Mouse (Mus musculus): ENCODE results near the gene Pcbd2. TPM values are rescaled to one million over a fixed set of nuclear protein-coding genes. Genes with fewer than 3 reads are reported as not detected.
A peak's percentile ranks its signal among the peaks of the same experiment; 100 is the strongest.
"Not testable (repeated sequence)": the region's sequence is repeated elsewhere in the genome, so short reads cannot be mapped to it uniquely, and the experiment has no call there.

Gene Pcbd2
- total RNA-seq (2021): 10 to 100 TPM; 42.2 to 45.7 TPM

DNA sequence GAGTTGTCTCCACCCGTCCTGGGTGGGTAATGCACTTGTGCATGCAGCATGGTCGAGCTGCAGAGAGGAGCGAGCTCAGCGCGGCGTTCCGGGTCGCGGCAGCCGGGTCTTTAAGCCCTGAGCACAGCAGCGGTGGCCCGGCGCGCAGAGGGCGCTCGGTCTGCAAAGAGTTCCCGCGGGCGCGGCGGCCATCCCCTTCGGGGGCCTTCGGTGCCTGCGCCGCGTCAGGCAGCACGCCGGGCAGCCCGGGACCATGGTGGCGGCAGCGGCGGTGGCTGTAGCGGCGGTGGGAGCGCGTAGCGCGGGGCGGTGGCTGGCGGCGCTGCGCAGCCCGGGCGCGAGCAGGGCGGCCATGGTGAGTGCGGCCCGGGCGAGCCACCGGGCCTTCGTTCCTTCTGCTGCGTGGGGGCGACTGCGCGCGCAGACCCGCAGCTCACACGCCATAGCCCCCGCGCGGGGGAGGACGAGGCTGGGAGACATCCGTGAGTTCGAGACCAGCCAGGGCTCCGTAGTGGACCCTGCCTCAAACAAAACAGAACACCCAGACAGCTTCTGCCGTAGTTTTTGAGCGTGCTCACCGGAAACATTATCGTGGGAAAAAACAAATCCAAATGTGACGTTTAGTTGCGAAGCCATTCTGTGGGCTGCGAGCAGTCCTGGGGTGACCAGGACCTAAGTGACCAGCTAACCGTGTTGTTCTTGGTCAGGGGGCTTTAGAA lies at the start of gene Pcbd2:
Pcbd2 (plus strand) TSS at position 249 of the 719 bp plus-strand sequence.
- DNase-seq: peak; percentile 89

DNA sequence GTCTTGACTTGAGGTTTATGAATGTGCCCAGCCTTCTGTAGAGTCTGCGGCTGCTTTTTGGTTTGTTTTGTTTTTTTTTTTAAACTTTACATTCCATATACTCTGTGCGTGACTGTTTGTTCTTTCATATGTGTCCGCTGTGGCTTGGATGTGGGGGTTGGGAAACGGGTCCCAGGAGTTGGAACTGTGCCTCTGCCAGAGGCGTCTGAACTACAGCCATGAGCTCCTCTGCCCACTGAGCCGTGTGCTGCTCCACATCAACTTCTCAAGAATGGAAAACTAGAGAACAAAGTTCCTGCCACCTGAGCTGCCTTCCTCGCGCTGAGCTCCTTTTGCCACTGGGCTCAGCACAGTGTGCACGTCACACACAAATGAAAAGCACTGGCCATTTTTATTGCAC lies 45.0 kb upstream of the Pcbd2 start:
- no peak for DNase-seq

GRCm38 (mm10) chr13:55683581-55683980 lies 43.6 kb upstream of the Pcbd2 start:
- DNase-seq: no peak

GRCm38 (mm10) chr13:55686107-55686633 lies 41.0 kb upstream of the Pcbd2 start:
- no peak for DNase-seq

- DNase-seq: no peak
Measured at GRCm38 (mm10) chr13:55687927-55688602, 39.1 kb upstream of the Pcbd2 start.

DNA sequence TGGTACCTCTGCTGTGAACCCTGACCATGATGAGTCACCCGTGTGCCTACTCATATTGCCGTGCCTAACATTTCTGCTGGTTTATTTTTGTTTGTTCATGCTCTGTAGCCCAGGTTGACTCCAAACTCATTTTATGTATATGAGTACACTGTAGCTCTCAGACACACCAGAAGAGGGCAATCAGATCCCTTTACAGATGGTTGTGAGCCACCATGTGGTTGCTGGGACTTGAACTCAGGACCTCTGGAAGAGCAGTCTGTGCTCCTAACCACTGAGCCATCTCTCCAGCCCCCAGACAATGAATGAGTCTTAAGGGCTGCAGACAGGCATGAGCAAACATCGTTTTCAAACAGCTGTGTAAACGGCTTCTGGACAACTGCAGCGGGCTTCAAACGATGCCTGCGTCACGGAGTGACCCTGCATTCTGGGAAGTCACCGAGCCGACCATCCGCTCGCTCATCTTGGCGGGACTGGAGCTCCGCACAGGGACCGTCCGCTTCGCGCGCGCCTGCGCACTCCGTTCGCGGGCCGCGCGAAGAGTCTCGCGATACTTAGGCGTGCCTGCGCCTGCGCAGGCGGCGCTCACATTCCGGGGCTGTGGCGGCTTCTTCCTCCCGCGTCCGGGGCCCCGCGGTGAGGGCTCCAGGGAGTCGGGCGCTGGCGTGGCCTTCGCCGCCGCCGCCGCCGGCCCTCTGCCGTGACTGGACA lies 34.5 kb upstream of the Pcbd2 start, which contains the start of gene B230219D22Rik:
B230219D22Rik (plus strand) TSS at position 590 of the 708 bp plus-strand sequence.
- DNase-seq: peak; percentile 93

DNA sequence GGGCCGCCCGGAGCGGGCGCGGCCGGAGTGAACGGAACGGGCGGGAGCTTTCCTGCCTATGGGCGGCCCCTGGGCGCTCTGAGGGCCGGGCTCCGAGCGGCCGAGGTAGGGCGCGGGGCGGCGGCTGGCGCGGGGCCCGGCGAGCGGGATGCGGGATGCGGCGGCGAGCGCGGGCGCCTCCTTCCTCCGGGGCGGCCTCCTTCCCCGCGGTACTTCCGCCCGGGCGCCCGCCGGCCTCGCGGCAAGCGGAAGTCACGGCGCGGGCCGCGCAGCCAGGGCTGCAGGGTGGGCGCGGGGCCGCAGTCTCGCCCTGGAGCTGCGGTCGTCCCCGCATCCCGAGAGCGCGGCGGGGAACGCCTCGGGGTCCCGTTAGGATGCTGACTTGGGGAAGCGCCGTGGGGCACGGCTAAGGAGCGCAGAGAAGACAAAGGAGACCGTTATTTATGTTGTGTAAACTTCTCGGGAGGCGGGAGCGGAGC lies 33.9 kb upstream of the Pcbd2 start:
- DNase-seq: no peak

GRCm38 (mm10) chr13:55694110-55694509 lies 33.1 kb upstream of the Pcbd2 start:
- DNase-seq: no peak

GRCm38 (mm10) chr13:55695989-55696388 lies 31.2 kb upstream of the Pcbd2 start:
- not testable (repeated sequence) for DNase-seq

DNA sequence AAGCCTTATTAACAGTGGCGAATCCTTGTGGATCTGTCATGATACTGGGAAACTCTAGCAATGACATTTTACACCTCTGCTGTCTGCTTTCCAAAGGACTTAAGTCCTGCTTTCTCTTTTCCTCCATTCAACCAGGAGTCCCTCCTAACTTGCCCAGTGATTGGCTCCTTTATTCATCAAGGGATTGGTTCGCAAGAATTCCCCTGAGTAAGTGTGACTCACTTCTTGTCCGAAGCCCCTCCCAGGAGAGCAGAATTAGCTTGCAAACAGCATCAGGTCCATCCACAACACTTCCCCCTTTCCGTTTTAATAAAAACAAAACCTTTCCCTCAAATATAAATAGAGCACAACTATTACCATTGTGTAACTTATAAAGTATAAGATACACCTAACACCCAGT lies 22.9 kb upstream of the Pcbd2 start:
- DNase-seq: no peak

DNA sequence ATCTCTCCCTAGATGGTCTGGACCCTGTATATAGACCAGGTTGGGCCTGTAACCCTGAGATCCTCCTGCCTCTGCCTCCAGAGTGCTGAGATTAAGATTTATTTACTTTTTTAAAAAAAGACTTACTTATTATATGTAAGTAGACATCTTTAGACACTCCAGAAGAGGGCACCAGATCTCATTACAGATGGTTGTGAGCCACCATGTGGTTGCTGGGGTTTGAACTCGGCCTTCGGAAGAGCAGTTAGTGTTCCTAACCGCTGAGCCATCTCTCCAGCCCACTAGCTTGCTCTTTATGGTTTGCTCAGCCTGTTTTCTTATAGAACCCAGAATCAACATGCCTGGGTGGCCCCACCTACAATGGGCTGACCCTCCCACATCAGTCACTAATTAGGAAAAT lies 14.3 kb upstream of the Pcbd2 start:
- DNase-seq: no peak

DNA sequence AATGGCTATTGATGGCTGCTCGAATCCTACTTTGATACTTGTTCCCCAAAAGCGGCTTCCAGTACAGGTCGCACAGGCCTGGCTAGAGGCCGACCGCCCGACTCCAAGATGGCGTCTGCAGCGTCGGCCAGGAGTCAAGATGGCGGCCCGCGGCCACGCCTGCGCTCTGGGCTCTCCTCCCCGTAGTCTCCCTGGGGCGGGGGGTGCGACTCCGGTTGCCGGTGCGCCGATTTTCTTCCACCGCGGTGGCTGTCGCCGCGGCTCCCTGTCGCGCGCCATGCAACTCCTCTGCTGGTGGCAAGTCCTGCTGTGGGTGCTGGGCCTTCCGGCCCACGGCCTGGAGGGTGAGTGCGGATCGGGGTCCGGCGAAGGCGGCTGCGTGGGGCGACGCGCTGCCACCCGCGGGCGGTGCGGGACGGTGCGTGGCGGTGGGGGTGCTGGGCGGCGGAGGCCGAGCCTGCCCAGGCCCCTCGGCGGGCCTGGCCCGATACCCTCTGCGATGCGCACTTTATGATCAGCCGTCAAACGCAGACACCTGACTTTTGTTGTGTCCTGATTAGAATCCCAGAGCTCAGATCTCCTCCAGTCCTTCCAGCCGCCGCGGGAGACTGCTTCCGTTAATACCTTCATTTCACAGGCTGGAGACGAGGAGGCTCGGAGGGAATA lies 12.5 kb upstream of the Pcbd2 start, which contains the start of gene Txndc15:
Txndc15 (plus strand) TSS at position 150 of the 666 bp plus-strand sequence.
- DNase-seq: peak; percentile 93

- DNase-seq: no peak
Measured at GRCm38 (mm10) chr13:55715167-55715512, 12.0 kb upstream of the Pcbd2 start.

DNA sequence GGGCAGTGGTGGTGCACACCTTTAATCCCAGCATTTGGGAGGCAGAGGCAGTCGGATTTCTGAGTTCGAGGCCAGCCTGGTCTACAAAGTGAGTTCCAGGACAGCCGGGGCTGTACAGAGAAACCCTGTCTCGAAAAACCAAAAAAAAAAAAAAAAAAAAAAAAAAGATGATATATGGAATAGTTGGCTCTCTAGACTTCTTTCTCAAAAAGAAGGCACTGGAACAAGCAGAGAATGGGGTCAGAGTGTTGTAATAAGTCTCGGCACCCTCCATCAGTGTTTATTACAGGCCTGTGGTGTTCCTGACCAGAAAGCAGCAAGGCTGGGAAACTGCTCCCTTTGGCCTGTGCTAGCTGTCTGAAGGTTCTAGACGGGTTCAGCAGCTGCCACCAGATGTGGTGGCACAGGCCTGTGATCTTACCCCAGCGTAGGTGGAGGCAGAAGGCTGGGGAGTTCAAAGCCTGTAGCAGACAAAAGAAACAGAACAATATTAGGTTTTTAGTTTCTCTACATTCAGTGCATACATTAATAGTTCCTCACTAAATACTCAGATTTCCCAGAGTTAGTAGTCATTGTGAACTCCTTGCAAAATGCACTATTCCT lies 11.2 kb upstream of the Pcbd2 start:
- no peak for DNase-seq

GRCm38 (mm10) chr13:55721516-55721915 lies 5.7 kb upstream of the Pcbd2 start:
- DNase-seq: no peak

DNA sequence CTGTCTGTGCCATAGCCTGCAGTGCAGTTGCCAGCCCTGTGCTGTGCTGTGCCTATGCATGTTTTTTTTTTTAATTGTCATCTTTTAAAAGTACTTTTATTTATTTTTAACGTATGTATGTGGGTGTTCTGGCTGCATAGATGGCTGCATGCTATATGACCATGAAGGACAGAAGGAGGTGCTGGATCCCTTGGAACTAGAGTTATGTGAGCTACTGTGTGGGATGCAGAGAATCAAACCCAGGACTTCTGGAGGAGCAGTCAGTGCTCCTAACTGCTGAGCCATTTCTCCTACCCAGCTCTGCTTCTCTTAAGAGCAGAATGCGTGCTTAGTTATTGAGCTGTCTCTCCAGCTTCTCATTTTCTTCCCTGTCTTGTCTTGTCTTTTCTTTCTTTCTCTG lies 5.2 kb upstream of the Pcbd2 start:
- DNase-seq: no peak

GRCm38 (mm10) chr13:55726598-55727119 lies 509 bp upstream of the Pcbd2 start:
- no peak for DNase-seq

DNA sequence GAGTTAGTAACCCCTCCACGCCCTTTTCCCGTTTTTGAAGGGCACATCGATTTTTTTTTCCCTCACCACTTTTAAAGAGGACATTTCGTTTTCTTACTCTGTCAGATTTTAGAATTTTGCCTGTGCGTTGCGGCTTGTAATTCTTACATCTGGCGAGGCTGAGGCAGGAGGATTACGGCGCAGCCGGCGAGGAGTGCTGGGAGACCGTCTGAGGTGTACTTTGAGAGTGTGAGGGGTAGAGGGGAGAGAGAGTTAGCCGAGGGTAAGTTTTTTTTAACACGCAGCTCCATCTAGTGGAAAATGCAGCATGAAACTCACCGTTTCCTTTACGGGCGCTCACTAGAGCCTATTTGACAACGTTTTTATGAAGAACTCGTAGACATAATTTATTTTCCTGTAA lies 671 bp downstream of the Pcbd2 start:
- DNase-seq: peak; percentile 68

- DNase-seq: no peak
Measured at GRCm38 (mm10) chr13:55730716-55731115, 3.5 kb downstream of the Pcbd2 start.

- DNase-seq: no peak
Measured at GRCm38 (mm10) chr13:55732121-55732520, 5.0 kb downstream of the Pcbd2 start.

GRCm38 (mm10) chr13:55733628-55734502 lies 6.7 kb downstream of the Pcbd2 start:
- no peak for DNase-seq

All from heart, postnatal 4 days (tissue).